Mouse (Mus musculus) urinary bladder, adult 18-20 months (tissue): ENCODE results near the gene Alkbh2.
A peak's percentile ranks its signal among the peaks of the same experiment; 100 is the strongest.

Source experiments
- DNase-seq, 2 experiments: peaks; one replicate each; pipeline ENCODE4 v3.0.0; 2022; ENCODE audit warnings: low spot score in 2 of 2, mixed read lengths in 2 of 2

Alkbh2 gene

DNA sequence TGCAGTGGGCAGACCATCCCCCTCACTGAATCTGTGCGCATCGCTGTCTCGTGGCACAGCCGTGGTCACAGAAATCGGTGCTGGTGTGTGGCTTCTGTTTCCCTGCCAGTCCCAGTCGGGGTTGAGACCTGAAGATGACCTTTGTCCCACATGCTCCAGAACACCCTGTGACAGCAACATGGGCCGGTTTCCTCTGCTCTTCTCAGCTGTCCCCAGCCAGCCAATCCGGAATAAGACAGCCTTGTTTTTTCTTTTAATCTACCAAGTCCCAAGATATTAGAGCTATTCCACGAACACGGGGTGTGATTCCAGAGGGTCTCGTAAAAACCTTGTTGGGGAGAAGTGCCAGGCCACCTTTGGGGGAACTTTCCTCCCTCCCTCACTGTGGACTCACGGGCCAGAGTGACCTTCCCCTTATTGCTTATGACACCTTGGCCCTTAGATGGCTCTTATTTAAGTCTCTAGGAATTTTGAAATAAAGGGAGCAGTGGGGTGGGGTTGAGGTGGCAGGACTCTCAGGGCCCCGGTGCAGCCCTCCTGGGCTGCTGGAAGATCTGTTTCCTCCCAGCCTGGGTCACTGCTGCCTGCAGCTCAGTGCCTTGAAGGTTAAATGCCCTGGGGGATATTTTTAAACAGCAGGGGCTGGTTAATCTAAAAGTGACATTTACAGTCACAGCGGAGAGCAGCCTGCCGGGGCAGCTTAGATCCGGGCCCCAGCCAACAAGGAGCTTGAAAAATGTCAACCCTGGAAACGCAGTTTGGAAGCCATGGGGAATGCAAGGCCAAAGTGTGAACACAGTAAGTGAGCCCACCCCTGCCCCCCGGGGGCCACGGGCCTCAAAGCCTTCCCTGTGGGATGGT lies 18.2 kb upstream of the Alkbh2 start, which contains the start of gene Acacb:
Acacb (plus strand) TSS at position 508 of the 861 bp plus-strand sequence.
- DNase-seq: no peak

DNA sequence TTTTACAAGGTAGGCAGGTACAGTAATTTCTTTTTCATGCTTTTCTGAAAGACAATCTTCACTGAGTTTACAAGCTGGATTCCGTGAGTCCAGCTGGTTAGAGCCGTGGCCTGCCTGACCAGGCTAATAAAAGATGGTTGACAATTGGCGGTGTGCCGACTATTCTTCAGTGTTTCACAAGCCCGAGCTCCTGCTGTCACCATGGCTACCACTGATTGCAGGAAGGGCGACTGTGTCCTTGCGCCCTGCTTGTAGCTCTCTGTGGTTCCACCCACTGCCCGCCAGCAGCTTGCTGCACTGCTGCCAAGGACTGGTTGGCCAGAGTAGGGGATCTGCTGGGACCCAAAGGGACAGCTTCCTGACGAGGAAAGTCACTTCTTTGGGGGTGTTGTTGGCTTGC lies 11.2 kb upstream of the Alkbh2 start:
- peak in 1 of 2 experiments; percentile 42 for DNase-seq

DNA sequence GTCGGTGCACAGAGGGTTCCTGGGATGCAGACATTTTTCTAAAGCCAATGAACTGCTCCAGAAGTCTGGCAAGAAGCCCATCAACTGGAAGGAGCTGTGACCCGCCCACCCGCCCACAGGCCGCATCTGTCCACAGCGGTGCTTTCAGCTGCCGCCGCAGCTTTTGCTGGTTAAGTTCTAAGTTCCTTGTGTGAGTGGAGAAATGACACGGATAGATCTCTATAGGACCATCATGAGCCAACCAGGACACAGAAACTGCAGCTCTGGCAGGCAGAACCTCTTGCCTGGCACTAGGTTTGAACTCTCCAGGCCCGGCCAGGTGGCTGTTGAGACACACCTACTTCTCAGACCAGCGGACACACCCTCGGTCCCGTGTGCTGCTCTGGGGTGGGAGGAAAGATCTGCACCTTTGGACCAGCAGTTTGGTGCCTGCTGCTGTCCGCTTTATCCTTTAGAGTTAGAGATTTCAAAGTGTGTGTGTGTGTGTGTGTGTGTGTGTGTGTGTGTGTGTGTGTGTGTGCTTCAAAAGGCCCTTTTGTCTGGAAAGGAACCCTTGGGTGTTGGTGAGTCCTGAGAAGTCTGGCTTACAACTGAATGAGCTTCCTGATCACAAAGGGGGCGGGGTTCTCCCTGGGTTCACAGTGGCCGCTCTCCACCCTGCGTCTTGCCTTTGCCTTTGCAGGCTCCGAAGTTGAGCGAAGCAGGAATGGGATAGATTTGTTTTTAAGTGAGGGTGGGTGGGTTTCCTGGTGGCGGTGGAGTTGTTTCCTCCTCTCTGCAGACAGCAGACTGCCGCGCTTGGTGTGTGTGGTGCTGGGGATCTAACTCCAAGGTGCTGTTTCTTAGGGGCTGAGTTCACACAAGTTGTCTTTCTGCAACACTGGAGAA lies 10.5 kb upstream of the Alkbh2 start:
- DNase-seq: no peak

DNA sequence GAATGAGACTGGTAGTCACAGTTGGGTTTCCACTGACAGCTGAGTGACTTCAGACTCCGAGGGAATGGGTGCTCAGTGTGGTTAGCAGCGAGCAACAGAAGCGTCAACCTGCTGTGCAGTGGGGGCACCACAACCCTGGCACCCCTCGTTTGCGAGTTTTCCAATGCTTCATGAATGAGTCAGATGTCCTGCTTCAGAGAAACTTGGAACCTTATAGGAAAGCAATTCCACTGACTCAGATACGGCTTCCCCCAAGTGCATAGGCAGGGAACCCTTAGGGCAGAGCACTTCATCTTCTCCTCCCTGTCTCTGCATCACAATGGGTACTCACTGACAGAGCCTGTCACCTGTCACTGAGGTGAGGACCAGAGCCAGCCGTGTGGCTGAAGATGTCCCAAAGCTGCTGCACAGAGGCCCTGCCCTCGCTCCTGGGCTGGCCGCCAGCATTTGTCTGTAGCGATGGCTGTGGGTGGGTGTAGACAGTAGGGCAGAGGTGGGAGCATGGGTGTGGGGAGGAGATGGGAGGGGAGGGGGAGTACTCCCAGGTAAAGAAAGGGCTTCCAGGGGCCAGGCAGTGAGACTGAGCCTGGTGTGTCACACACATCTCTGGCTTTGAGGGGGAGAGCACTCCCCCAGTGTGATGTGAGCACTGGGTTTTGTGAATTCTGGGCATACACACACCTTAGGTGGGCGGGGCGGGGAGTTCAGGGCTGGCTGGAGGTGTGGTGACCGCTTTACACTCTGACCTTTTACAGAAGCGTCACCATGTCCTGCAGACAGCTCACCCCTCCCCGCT lies 9.7 kb upstream of the Alkbh2 start:
- no peak for DNase-seq

GRCm38 (mm10) chr5:114135516-114135915 lies 7.5 kb upstream of the Alkbh2 start:
- no peak for DNase-seq

GRCm38 (mm10) chr5:114134091-114134534 lies 6.1 kb upstream of the Alkbh2 start:
- peak; percentile 18 to 26 for DNase-seq

GRCm38 (mm10) chr5:114132841-114133240 lies 4.8 kb upstream of the Alkbh2 start:
- DNase-seq: no peak

DNA sequence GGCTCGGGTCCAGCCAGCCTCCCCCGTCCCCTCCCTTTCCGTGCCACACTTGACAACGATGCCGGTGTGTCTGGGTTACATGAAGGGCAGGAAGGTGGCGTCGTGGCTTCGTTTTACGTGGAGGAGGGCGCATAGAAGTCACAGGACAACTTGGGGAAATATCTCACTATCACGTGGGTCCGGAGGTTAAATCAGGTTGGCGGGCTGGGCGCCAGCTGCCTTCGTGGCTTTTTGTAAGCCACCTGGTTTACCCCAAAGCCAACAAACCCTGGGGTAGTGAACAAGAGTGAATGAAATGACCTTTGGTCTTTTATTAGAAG lies 3.5 kb upstream of the Alkbh2 start:
- DNase-seq: peak in 1 of 2 experiments; percentile 11

- peak; percentile 84 to 91 for DNase-seq
These were observed 2.9 kb upstream of the Alkbh2 start for GRCm38 (mm10) chr5:114130698-114131520.

DNA sequence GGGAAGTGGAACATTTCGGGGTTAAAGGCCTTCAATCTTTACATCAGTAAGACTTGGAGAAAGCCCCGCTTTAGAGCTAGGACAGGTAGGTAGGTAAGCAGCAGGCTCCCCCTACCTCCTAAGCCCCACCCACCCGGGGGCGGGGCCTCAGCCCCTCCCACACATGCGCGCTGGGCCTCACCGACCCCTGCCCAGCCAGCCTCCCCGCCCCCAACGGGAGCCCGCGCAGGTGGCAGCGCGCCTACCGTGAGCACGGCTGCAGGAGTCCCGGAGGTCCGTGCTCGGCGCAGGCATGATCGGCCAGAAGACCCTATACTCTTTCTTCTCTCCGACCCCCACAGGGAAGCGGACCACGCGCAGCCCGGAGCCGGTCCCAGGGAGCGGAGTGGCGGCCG lies 2.2 kb upstream of the Alkbh2 start, which contains the start of gene Ung:
Ung (plus strand) TSS at position 176 of the 395 bp plus-strand sequence.
- DNase-seq: no peak

DNA sequence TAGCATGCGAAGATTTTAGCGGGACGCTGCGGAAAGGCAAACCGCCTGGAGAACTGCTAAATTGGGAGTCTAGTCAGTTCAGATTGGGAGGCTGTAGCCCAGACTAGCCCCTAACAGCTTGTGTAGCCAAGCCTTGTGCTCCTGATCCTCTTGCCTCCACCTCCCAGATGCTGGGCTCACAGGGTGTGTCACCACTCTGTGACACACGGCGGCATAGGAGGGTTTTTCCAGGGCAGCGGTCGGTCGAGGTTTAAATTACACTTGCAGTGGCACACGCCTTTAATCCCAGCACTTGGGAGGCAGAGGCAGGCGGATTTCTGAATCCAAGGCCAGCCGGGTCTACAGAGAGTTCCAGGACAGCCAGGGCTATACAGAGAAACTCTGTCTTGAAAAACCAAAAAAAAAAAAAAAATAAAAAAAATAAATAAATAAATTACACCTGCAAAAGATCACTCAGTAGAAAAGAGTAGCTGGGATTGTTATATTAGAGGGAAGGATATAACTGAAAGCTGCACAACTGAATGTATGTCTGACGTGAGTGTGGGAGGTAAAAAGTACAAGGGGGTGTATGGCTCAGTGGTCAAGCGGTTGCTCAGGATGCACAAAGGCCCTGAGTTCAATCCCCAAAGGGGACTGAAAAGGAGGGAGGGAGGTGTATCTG lies 1.7 kb upstream of the Alkbh2 start:
- no peak for DNase-seq

DNA sequence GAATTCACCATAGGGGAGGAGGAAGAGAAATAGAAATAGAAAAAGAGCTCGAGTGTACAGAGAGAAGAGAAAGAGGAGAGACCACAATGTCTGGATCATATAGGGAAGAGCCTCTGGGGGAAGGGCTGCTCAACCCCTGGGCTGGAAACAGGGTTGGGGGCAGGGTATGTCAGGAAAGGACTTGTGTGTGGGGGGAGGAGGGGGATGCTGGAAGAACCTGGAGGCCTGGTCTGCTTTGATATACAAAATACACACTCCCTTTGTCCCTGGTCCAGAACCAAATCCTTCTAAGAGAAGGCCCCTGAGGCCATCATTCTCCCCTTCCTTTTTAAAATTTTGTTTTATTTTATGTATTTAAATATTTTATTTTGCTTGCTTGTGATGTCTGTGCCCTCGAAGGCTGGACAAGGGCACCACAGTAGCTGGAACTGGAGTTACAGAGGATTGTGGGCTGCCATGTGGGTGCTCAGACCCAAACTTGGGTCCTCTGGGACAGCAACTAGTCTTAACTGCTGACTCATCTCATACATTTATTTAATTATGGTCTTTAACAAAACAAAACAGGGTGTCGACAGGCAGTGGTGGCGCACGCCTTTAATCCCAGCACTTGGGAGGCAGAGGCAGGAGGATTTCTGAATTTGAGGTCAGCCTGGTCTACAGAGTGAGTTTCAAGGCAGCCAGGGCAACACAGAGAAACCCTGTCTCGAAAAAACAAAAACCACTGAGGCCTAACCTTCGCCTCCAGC lies 1.3 kb downstream of the Alkbh2 start:
- DNase-seq: no peak

DNA sequence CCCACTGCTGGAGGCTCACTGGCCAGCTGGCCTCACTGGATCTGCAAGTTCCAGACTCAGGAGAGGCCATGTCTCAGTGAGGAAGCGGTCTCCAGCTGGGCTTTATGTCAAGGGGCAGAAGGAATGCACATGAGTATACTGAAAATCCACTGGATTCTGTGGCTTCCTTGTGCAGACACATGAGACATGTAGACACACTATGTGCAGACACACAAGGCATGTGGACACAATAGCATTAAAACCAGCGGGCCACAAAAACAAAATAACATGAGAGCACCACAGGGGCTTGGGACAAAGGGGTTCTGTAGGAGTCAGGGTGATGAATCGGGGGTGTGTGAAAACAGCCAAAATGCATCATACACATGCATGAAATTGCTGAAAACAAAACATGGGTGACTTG lies 2.0 kb downstream of the Alkbh2 start:
- DNase-seq: no peak

DNA sequence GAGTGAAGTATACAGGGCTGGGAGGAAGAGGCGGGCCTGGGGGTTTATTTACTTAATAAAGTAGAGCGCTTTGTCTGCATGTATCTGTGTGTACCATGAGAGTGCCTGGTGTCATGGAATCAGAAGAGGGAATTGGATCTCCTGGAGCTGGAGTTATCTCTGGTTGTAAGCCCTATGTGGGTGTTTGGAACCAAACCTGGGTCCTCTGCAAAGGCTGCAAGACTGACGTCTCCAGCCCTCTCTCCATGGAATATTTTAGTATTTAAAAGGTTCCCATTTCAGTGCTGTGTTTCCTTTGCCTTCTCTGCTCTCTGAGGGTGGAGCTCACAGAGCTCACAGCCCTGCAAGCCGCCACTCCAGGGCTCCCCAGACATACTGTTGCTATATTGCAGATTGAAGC lies 8.2 kb downstream of the Alkbh2 start:
- no peak for DNase-seq

- no peak for DNase-seq
These were observed 11.4 kb downstream of the Alkbh2 start for GRCm38 (mm10) chr5:114116586-114116985.

DNA sequence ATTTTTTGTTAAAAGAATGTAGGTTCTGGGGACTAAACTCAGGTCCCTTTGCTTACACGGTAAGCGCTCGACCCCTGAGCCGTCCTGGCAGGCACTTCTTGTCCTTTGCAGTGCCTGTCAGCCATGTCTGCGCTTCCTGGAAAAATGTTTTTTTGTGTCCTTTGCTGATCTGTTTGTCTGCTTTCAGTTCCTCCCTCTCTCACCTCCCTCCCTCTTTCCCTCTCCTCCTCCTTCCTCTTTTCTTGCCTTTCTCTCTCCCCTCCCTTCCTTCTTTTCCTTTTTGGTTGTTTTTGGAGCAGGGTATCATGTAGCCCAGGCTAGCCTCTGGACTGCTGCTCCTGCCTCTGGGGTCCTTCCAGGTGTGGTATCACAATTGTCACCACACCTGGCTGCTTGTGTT lies 13.0 kb downstream of the Alkbh2 start:
- DNase-seq: no peak

- DNase-seq: no peak
These were observed 14.7 kb downstream of the Alkbh2 start for GRCm38 (mm10) chr5:114113334-114113733.

DNA sequence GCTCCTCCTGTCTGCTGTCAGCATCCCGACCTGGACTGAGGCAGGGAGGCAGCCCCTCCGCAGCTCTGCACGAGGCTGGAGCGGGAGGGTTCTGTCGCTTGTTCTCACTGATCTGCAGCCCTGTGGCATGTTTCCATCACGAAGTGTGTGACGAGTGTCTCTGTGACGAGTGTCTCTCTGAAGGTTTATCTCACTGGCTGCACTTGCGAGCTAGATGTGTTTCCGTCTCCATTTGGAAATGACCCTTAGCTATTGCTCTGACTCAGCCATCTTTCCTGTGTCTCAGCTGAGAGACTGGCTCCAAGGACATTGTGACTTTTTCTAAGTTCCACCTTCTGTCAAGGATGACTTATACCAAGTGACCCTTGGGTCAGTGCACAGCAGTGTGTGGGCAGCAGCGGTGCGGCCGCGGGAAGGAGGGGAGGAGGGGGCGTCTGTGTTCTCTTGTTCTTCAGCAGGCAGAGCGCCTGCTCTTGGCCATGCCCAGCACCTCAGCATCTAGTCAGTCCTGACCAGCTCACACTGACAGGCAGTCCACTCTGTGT lies 21.6 kb downstream of the Alkbh2 start:
- no peak for DNase-seq

DNA sequence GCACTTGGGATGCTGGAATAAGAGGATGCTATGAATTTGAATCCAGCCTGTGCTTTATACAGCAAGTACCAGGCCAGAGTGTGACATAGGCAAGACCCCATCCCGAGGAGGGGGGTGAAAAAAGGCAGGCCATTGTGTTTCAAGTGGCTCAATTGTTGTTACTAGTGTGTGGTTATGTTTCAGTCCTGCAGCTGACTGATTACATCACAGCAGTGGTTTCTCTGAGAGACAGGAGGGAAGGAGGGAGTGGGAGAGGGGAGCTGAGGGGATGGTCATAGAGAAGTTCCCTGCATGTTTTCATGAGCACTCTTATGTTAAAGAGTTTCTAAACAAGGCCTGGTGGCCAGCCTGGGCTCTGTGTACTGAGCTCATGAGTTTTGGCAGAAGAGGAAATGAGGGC lies 25.2 kb downstream of the Alkbh2 start:
- no peak for DNase-seq
